Mouse (Mus musculus) olfactory bulb, adult 2 months (tissue): Measurements from ENCODE around the gene Ostc.

Experiments used
- CTCF ChIP-seq: fragments of 200-500 bp; IDR thresholded peaks from 2 replicates; pipeline ENCODE4 v1.5.1; 2012; ENCODE audit warnings: low read depth, mild to moderate bottlenecking, low read length, moderate library complexity; ENCODE audit not compliant: insufficient read depth
- POLR2A ChIP-seq: fragments of 200-500 bp; IDR thresholded peaks from 2 replicates; pipeline ENCODE4 v1.6.1; 2012; ENCODE audit warnings: mild to moderate bottlenecking, low read depth, low read length, moderate library complexity; ENCODE audit not compliant: insufficient read depth

DNA sequence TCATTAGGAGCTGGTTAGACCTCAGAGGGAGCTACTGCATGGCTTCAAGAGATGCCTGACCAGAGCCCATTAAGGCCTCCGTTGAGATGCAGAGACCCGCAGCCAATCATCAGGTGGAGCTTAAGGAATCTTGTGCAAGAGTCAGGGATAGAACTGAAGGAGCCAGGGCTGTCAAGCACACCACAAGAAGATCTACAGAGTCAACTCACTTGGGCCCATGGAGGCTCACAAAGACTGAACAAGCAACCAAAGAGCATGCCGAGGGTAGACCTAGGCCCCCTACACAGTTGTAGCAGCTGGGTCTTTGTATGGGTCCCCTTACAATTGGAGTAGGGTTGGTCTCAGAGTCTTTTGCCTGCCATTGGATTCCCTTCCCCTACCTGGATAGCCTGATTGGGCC, 46.7 kb downstream of the Ostc start:
- TF ChIP-seq POLR2A (no peak), CTCF (no peak)
